Mouse (Mus musculus): ENCODE measurements at regions not wholly inside any gene's neighbourhood (a gene's known extent, or its start where the extent isn't known, plus 50 kb on each side); places are given as distances from the start of the nearest gene placed in this dataset.

- H3K27ac ChIP-seq (ENCODE audit: low read depth), result no peak overlapping the region
- no peak overlapping the region for H3K4me3 ChIP-seq (ENCODE audit: low read depth, low read length)
- no peak overlapping the region for H3K4me2 ChIP-seq (ENCODE audit: low read depth, low read length)
- DNase-seq (no peak), ATAC-seq (no peak)
- 69% methylated on average over 3 of the region's 3 CpGs for WGBS (ENCODE audit: insufficient replicate concordance)
- H3K27me3 ChIP-seq (ENCODE audit: insufficient read depth, low read length), result no peaks in the 10 kb centered on the region
- TF ChIP-seq CTCF (IDR thresholded peaks at IDR 0.05; ENCODE audit: low read depth), result no peak
- TF ChIP-seq EP300 (IDR thresholded peaks at IDR 0.05; ENCODE audit: low read depth), result no peak
- no peaks in the 10 kb centered on the region for H3K36me3 ChIP-seq (replicated peaks; ENCODE audit: insufficient read depth, low read length)
- no peaks in the 10 kb centered on the region for H3K9me3 ChIP-seq (ENCODE audit: low read length)
- H3K9ac ChIP-seq (replicated peaks), result no peak overlapping the region
- no peaks in the 10 kb centered on the region for H3K4me1 ChIP-seq (ENCODE audit: insufficient read depth)
These were observed 127.8 kb downstream of the Alg10b start for GRCm38 (mm10) chr15:90351898-90352297.

DNA sequence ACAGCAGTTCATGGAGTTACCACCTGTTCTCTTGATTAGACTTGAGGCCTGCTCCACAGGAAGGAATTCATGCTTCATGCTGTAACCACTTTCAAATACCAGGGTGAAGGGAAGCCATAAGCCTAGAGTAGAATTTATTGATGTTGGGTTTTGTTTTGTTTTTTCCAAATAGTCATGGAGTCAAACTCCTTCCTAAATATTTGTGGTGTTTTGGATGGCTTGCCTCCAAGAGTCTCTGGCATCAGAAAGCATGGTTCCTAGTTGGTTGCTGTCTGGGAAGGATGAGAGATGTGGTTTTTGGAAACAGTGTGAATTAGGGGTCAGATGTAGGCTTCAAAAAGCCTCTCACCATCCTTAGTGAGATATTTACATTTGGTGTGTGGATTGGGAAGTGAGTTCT, 141.5 kb downstream of the Alg10b start:
- Histone ChIP-seq H3K4me3 (ENCODE audit: low read depth, low read length) (no peak overlapping the region), H3K4me2 (ENCODE audit: low read depth, low read length) (no peak overlapping the region), H3K4me1 (ENCODE audit: insufficient read depth) (no peaks in the 10 kb centered on the region), H3K9me3 (ENCODE audit: low read length) (no peaks in the 10 kb centered on the region), H3K27ac (ENCODE audit: low read depth) (no peak overlapping the region), H3K36me3 (replicated peaks; ENCODE audit: insufficient read depth, low read length) (no peaks in the 10 kb centered on the region), H3K27me3 (ENCODE audit: insufficient read depth, low read length) (no peaks in the 10 kb centered on the region), H3K9ac (replicated peaks) (no peak overlapping the region)
- DNase-seq, result no peak
- no peak for ATAC-seq
- no peak for TF ChIP-seq CTCF (IDR thresholded peaks at IDR 0.05; ENCODE audit: low read depth)
- no peak for TF ChIP-seq EP300 (IDR thresholded peaks at IDR 0.05; ENCODE audit: low read depth)

- Histone ChIP-seq H3K4me2 (ENCODE audit: low read depth, low read length) (no peak overlapping the region), H3K4me3 (ENCODE audit: low read depth, low read length) (no peak overlapping the region), H3K9me3 (ENCODE audit: low read length) (no peaks in the 10 kb centered on the region), H3K27ac (ENCODE audit: low read depth) (no peak overlapping the region), H3K36me3 (replicated peaks; ENCODE audit: insufficient read depth, low read length) (no peaks in the 10 kb centered on the region), H3K9ac (replicated peaks) (no peak overlapping the region), H3K4me1 (ENCODE audit: insufficient read depth) (no peaks in the 10 kb centered on the region), H3K27me3 (ENCODE audit: insufficient read depth, low read length) (no peaks in the 10 kb centered on the region)
- 77% methylated on average over 2 of the region's 2 CpGs for WGBS (ENCODE audit: insufficient replicate concordance)
- ATAC-seq (no peak), DNase-seq (no peak)
- TF ChIP-seq CTCF (IDR thresholded peaks at IDR 0.05; ENCODE audit: low read depth), result no peak
- no peak for TF ChIP-seq EP300 (IDR thresholded peaks at IDR 0.05; ENCODE audit: low read depth)
These were observed 153.8 kb downstream of the Alg10b start for GRCm38 (mm10) chr15:90377959-90378358.

DNA sequence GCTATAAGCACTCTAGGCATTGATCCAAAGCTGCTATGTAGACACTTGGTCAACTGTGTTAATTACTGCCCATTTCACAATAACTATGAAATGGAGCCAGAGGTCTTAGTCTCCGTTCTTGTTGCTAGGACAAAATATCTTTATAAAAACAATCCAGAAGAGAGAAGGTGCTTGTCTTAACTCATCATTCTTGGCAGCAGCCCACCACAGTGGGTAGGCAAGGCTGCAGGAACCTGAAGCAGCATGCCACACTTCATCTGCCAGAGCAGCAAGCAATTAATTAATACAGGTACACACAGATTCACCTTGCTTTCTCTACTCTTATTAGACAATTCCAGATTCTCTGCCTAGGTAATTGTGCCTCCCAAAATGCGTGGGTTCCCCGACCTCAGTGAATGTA, 172.8 kb downstream of the Alg10b start:
- ATAC-seq (no peak), DNase-seq (no peak)
- Histone ChIP-seq H3K36me3 (replicated peaks; ENCODE audit: insufficient read depth, low read length) (no peaks in the 10 kb centered on the region), H3K4me1 (ENCODE audit: insufficient read depth) (peaks cover 8% of the 10 kb centered on the region; the same call in 1 of the 2 replicates), H3K4me2 (ENCODE audit: low read depth, low read length) (no peak overlapping the region), H3K9me3 (ENCODE audit: low read length) (no peaks in the 10 kb centered on the region), H3K27ac (ENCODE audit: low read depth) (peak overlapping the region; percentile 78; the same call in 1 of the 2 replicates), H3K27me3 (ENCODE audit: insufficient read depth, low read length) (no peaks in the 10 kb centered on the region), H3K9ac (replicated peaks) (no peak overlapping the region), H3K4me3 (ENCODE audit: low read depth, low read length) (no peak overlapping the region)
- 68% methylated on average over 3 of the region's 3 CpGs for WGBS (ENCODE audit: insufficient replicate concordance)
- TF ChIP-seq CTCF (IDR thresholded peaks at IDR 0.05; ENCODE audit: low read depth) (no peak), EP300 (IDR thresholded peaks at IDR 0.05; ENCODE audit: low read depth) (no peak)

DNA sequence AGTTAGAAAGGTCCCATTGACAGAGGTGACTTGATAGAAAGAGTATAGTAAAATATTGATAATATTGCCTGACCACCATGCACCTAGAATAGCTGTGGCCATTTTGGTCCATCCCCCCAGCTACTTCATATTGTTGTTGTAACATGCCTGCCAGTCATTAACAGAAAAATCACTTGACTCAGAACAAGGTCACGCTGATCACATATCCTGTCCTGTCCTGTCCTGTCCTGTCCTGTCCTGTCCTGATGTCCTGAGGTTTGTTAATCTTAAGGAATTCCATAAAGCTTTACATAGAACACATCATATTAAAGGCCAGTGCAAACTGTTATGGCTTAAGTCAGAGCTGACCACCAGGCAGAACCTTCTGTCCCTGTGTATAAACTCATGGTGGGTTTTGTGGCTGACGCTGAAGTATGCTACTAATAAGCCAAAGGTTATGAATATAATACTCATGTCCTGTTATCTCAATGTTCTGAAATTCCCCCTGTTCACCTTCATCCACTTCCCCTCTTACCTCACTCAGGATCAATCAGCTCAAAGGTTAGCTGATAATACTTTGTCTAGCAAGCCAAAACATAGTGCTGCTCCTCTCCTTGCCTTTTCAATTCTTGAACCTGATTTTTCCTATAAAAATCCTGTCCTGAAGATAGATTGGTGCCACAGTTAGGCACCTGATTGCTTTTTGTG, 173.7 kb downstream of the Alg10b start:
- peaks cover 8% of the 10 kb centered on the region; the same call in 1 of the 2 replicates for H3K4me1 ChIP-seq (ENCODE audit: insufficient read depth)

DNA sequence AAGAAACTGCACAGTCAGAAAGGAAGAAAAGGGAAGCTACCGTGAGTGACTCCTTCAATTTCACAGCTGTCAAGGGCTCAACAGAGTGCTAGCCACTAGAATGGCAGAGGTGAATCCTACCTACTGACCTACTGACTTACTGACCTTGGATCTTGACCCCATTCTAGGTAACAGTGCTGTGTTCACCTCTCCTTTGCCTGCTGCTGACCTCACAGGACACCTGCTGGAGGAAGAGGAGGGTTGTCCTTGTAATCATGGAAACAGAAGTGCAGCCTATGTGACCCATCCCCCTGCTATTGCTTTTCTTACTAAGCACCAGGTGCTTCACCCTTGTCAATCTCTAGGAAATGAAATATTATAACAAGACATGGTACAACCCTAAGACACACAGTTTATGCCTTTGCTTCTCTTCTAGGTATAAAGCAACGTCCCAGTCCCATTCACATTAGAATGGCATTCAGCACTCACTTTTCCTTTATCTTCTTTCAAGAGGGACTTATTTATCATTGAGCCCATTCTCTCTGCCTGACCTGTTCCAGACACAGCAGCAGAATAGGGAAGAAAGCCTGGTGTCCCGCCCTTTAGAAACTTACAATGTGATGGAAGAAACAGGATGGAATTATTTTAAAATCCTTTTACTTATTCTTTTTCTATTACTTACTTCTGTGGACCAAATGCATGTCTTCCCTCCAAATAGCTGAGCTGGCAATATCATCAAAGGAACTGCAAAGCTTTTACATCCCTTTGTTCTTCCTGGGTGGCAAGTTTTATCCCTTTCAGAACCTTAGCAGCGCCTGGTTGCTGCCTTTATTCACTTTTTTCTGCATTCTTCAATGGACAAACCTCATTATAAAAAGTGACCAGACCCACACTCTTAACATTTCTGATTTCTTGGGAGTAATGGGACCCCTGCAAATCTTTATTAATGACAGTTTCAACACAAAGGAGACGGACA, 176.5 kb downstream of the Alg10b start:
- ATAC-seq (no peak), DNase-seq (no peak)
- H3K36me3 ChIP-seq (replicated peaks; ENCODE audit: insufficient read depth, low read length), result no peaks in the 10 kb centered on the region
- H3K27me3 ChIP-seq (ENCODE audit: insufficient read depth, low read length), result no peaks in the 10 kb centered on the region
- 62% methylated on average over 5 of the region's 5 CpGs for WGBS (ENCODE audit: insufficient replicate concordance)
- no peak overlapping the region for H3K27ac ChIP-seq (ENCODE audit: low read depth)
- TF ChIP-seq CTCF (IDR thresholded peaks at IDR 0.05; ENCODE audit: low read depth) (peak; percentile 22), EP300 (IDR thresholded peaks at IDR 0.05; ENCODE audit: low read depth) (no peak)
- peaks cover 8% of the 10 kb centered on the region; the same call in 1 of the 2 replicates for H3K4me1 ChIP-seq (ENCODE audit: insufficient read depth)
- no peak overlapping the region for H3K4me2 ChIP-seq (ENCODE audit: low read depth, low read length)
- H3K9ac ChIP-seq (replicated peaks), result no peak overlapping the region
- H3K9me3 ChIP-seq (ENCODE audit: low read length), result no peaks in the 10 kb centered on the region
- H3K4me3 ChIP-seq (ENCODE audit: low read depth, low read length), result no peak overlapping the region

More for the DNA sequence above, 173.7 kb downstream of the Alg10b start:
- 60% methylated on average over 2 of the region's 2 CpGs for WGBS (ENCODE audit: insufficient replicate concordance)
- peak; percentile 94 for ATAC-seq
- Histone ChIP-seq H3K27me3 (ENCODE audit: insufficient read depth, low read length) (no peaks in the 10 kb centered on the region), H3K4me2 (ENCODE audit: low read depth, low read length) (no peak overlapping the region), H3K9me3 (ENCODE audit: low read length) (no peaks in the 10 kb centered on the region), H3K4me3 (ENCODE audit: low read depth, low read length) (no peak overlapping the region), H3K36me3 (replicated peaks; ENCODE audit: insufficient read depth, low read length) (no peaks in the 10 kb centered on the region), H3K27ac (ENCODE audit: low read depth) (peak overlapping the region; percentile 78), H3K9ac (replicated peaks) (no peak overlapping the region)
- TF ChIP-seq EP300 (IDR thresholded peaks at IDR 0.05; ENCODE audit: low read depth) (peak; percentile 61; the same call in 1 of the 2 replicates), CTCF (IDR thresholded peaks at IDR 0.05; ENCODE audit: low read depth) (no peak)
- peak; percentile 17 for DNase-seq
